ENCODE assay signal across 19 mouse cellular contexts in genomic region chr9:112140658-112141057, GRCm38 (mm10).
DNase-seq lines count a peak whose midpoint lies in the region; ATAC-seq lines count a peak whose summit lies in the region.
"Had no signal": no experiment of that assay in that cellular context is flagged by ENCODE, and none has a peak within 500 bp of the region (broad histone marks: within the 10 kb centered on the region; RNA-seq: fewer than 3 reads in every experiment).

No protein-coding gene starts in this region.

- H3K4me2 ChIP-seq in liver, embryonic 13.5 days: no peak overlapping the region
- H3K4me2 ChIP-seq: forebrain, embryonic 13.5 days; heart, embryonic 12.5 days; hindbrain, embryonic 12.5 days had no signal

- 0 out of 2 replicates have a peak, but pooled peaks cover 4% of the 10 kb centered on the region for H3K4me1 ChIP-seq in liver, embryonic 13.5 days (replicated peaks)
- H3K4me1 ChIP-seq: embryonic facial prominence, embryonic 10.5 days; forebrain, embryonic 13.5 days; heart, embryonic 12.5 days; hindbrain, embryonic 12.5 days had no signal

- H3K27ac ChIP-seq in liver, embryonic 13.5 days: no peak overlapping the region
- H3K27ac ChIP-seq: embryonic facial prominence, embryonic 10.5 days; forebrain, embryonic 13.5 days; hindbrain, embryonic 12.5 days had no signal

- DNase-seq in frontal cortex, postnatal 10 days (ENCODE audit: low spot score in 2 of 2): no peak
- no peak for DNase-seq in liver, embryonic 13.5 days
- DNase-seq in gastrocnemius, postnatal 4 days (ENCODE audit: low spot score in 2 of 2): no peak
- DNase-seq in lung, postnatal 10 days: no peak
- no peak for DNase-seq in heart, postnatal 14 days
- DNase-seq: adrenal gland, postnatal 10 days; cerebellum, adult 11-12 months; cerebellum, adult 9-10 months; cerebellum, postnatal 36 days; gastrocnemius, postnatal 10 days; heart, postnatal 36 days had no signal

- no peaks in the 10 kb centered on the region for H3K9me3 ChIP-seq in liver, embryonic 13.5 days (replicated peaks)
- H3K9me3 ChIP-seq: embryonic facial prominence, embryonic 10.5 days; forebrain, embryonic 13.5 days; heart, embryonic 12.5 days; hindbrain, embryonic 12.5 days had no signal

- no peaks in the 10 kb centered on the region for H3K27me3 ChIP-seq in liver, embryonic 13.5 days
- H3K27me3 ChIP-seq: forebrain, embryonic 13.5 days; hindbrain, embryonic 12.5 days had no signal

- H3K4me3 ChIP-seq in liver, embryonic 13.5 days (replicated peaks): no peak overlapping the region
- H3K4me3 ChIP-seq: embryonic facial prominence, embryonic 10.5 days; forebrain, embryonic 13.5 days; heart, embryonic 12.5 days; hindbrain, embryonic 12.5 days had no signal

- no peaks in the 10 kb centered on the region for H3K36me3 ChIP-seq in liver, embryonic 13.5 days
- H3K36me3 ChIP-seq: embryonic facial prominence, embryonic 10.5 days; heart, embryonic 12.5 days; hindbrain, embryonic 12.5 days had no signal

- peak; percentile 14; the same call in 1 of the 2 replicates for ATAC-seq in frontal cortex, adult (ENCODE audit: low TSS enrichment)
- 0 out of 2 replicates have a peak, but pooled peaks have one; percentile 22 for ATAC-seq in granulocyte monocyte progenitor cell, adult 5-6 weeks (replicated peaks; ENCODE audit: poor library complexity, severe bottlenecking)
- peak; percentile 68; the same call in 1 of the 2 replicates for ATAC-seq in liver, embryonic 13.5 days (ENCODE audit: low read depth)
- ATAC-seq: forebrain, embryonic 13.5 days; hindbrain, embryonic 16.5 days; inflammation-experienced regulatory T-cells, adult 6 months had no signal

- H3K9ac ChIP-seq in liver, embryonic 13.5 days: no peak overlapping the region
- H3K9ac ChIP-seq: forebrain, embryonic 13.5 days; heart, embryonic 12.5 days; hindbrain, embryonic 12.5 days had no signal

- WGBS in liver, embryonic 13.5 days (ENCODE audit: insufficient replicate concordance): 20% methylated on average over 8 of the region's 8 CpGs

- intact Hi-C loops in heart, postnatal 14 days (cut with DNase I): no loop called here

Comparison
In these comparisons a context has a peak if more than half of its experiments do, and no peak if none do; other contexts are left out.
1. ATAC-seq: peak in every context shown above with its lines; median percentile 68 in liver, embryonic 13.5 days; 22 in granulocyte monocyte progenitor cell, adult 5-6 weeks; 14 in frontal cortex, adult.